Mouse (Mus musculus): ENCODE measurements around the gene Apba2. TPM values are rescaled to one million over a fixed set of nuclear protein-coding genes. Genes with fewer than 3 reads are reported as not detected.

Apba2 gene
- polyA plus RNA-seq, 1 experiment = 188 TPM

DNA sequence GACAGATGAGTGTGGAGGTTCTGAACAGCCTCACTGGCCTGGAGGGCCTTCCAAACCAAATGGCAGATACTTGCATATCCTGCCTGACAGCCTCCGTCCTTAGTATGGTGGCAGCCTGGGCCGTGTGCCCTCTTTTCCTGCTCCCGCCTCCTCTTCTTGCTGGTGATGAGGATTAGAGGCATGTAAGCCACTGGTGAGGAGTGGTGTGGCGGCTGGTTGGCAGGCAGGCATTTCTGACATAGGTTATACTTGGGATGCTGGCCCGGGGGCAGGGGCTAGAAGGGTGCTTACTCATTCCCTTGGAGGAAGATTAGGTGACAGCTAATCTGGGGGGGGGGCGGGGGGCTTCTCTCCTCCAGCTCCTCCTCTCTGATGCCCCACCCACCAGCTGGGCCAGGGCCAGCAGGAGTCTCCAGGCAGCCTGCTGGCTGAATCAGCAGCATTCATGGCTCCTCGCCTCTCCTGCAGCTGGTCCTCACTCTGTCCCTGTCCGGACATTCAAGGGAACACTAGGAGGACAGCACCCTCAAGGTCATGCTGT, 3.3 kb downstream of the Apba2 start:
- Histone ChIP-seq H3K4me3 (ENCODE audit: insufficient read depth, low read length) (peak overlapping the region; percentile 47), H3K4me1 (ENCODE audit: control insufficient read depth, insufficient read depth, low read length) (peaks cover 23% of the 10 kb centered on the region), H3K27ac (ENCODE audit: insufficient read depth, low read length) (peak overlapping the region; percentile 18)
- TF ChIP-seq CTCF (IDR thresholded peaks at IDR 0.05; ENCODE audit: extremely low read depth, insufficient read depth, low read length) = no peak
- peak; percentile 48; the same call in 1 of the 2 replicates for TF ChIP-seq POLR2A (IDR thresholded peaks at IDR 0.05; ENCODE audit: extremely low read depth, insufficient read depth, low read length)

DNA sequence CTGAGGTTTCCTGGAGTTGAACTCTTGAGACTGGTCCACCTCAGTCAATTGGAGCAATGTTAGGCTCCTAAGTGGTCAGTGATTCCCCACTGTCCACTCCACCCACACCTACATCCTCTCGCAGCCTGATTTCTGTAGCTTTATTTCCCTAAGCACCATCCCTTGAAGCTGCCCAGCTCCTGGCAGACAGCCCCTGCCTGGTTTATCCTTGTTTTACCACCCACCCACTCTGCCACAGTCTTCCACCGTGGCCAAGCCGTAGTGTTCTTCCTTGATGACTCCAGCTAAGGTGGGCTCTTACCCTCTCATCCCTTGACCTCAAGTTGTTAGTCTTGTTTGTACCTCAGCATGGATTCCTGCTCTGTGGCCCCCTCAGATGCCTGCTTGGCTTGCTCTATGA, 4.1 kb downstream of the Apba2 start:
- Histone ChIP-seq H3K4me1 (ENCODE audit: control insufficient read depth, insufficient read depth, low read length) (peaks cover 26% of the 10 kb centered on the region), H3K27ac (ENCODE audit: insufficient read depth, low read length) (peak overlapping the region; percentile 38), H3K4me3 (ENCODE audit: insufficient read depth, low read length) (peak overlapping the region; percentile 47; the same call in 1 of the 2 replicates)
- TF ChIP-seq CTCF (IDR thresholded peaks at IDR 0.05; ENCODE audit: extremely low read depth, insufficient read depth, low read length) = no peak
- TF ChIP-seq POLR2A (IDR thresholded peaks at IDR 0.05; ENCODE audit: extremely low read depth, insufficient read depth, low read length) = no peak

DNA sequence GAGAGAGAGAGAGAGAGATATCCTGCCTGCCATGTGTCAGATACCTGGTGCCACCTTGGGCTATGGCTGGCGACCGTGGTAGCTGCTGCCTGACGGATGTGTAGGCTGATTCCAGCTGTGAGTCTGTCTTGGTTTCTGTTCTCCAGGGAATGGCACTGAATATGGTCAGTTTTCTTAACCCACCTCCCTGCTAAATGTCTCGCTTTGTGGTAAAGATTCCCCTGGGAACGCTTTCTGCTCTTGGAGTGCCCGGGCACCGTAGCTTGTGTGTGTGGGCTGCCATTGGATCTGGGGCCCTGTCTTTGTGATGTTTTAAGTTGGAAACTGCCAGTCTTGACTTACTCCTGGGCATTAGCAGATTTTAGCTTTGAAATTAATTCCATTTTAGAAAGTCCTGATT, 7.3 kb downstream of the Apba2 start:
- TF ChIP-seq CTCF (IDR thresholded peaks at IDR 0.05; ENCODE audit: extremely low read depth, insufficient read depth, low read length) (no peak), POLR2A (IDR thresholded peaks at IDR 0.05; ENCODE audit: extremely low read depth, insufficient read depth, low read length) (no peak)
- H3K27ac ChIP-seq (ENCODE audit: insufficient read depth, low read length) = no peak overlapping the region
- peaks cover 34% of the 10 kb centered on the region for H3K4me1 ChIP-seq (ENCODE audit: control insufficient read depth, insufficient read depth, low read length)
- H3K4me3 ChIP-seq (ENCODE audit: insufficient read depth, low read length) = no peak overlapping the region

DNA sequence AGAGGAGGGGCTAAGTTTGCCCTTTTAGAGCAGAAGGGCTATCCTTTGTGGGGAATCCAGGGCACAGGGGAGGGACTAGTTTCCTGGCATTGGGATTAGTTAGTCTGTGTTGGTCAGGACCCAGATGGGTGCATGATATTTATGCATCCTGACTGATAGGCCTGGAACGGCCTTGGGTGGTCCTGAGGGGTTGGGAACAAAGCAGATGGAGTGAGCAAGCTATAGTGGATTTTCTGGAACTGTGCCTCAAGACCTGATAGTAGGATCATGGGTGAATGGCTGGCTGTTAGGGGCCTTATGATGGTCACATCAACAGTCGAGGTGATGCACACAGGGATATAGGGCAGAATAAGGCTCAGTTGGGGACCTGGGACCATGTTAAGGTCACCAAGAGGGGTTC, 8.4 kb downstream of the Apba2 start:
- TF ChIP-seq CTCF (IDR thresholded peaks at IDR 0.05; ENCODE audit: extremely low read depth, insufficient read depth, low read length) = no peak
- TF ChIP-seq POLR2A (IDR thresholded peaks at IDR 0.05; ENCODE audit: extremely low read depth, insufficient read depth, low read length) = no peak
- H3K27ac ChIP-seq (ENCODE audit: insufficient read depth, low read length) = no peak overlapping the region
- H3K4me3 ChIP-seq (ENCODE audit: insufficient read depth, low read length) = no peak overlapping the region
- peaks cover 31% of the 10 kb centered on the region for H3K4me1 ChIP-seq (ENCODE audit: control insufficient read depth, insufficient read depth, low read length)

DNA sequence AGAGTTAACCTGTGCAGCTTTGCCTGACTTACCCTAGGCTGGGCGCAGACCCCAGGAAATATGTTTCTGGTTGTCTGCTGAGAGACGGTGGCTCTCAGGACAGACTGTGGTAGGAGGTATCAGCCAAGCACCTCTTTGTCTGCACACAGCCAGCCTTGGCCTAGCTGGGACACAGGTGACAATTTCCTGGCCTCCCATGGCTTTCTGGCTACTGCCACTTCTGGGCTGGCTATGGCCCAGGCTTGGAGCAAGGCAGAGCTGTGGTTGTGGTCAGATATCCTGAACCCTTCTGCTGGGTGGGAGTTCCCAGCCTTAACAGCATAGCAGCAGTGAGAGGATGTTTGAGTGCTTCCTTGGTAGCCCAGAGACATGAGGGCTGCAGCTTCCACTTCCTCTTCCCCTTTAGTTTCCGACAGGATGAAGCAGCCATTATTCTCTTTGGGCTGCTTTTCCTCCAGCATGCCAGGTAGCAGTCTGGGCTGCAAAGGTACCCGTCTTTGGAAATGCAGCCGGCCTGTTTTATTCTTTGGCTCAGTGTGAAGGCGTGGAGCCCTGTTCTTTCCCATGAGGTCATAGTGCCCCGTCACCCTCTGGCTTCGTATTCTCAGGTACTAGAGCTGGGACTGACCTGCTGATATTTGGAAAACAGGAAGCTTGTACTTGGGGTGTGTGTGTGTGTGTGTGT, 9.2 kb downstream of the Apba2 start:
- Histone ChIP-seq H3K27ac (ENCODE audit: insufficient read depth, low read length) (no peak overlapping the region), H3K4me1 (ENCODE audit: control insufficient read depth, insufficient read depth, low read length) (peaks cover 30% of the 10 kb centered on the region), H3K4me3 (ENCODE audit: insufficient read depth, low read length) (no peak overlapping the region)
- no peak for TF ChIP-seq POLR2A (IDR thresholded peaks at IDR 0.05; ENCODE audit: extremely low read depth, insufficient read depth, low read length)
- TF ChIP-seq CTCF (IDR thresholded peaks at IDR 0.05; ENCODE audit: extremely low read depth, insufficient read depth, low read length) = no peak

DNA sequence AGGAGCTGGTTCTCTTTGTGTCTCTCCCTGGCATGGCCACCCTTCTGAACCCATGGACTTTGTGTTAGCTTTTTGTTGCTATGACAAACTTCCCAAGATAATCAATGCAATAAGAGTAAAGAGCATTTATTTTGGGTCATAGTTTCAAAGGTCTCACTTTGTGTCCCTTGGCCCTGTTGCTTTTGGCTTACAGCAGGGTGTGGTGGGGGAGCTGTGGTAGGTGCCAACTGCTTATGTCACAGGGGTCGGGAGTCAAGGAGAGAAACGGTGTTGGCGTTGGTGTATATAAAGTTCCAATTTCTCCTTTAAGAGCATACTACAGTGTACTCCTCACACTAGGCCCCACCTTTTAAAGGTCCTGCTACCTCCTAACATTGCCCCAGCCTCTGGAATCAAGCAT, 12.1 kb downstream of the Apba2 start:
- Histone ChIP-seq H3K4me1 (ENCODE audit: control insufficient read depth, insufficient read depth, low read length) (peaks cover 19% of the 10 kb centered on the region), H3K27ac (ENCODE audit: insufficient read depth, low read length) (no peak overlapping the region)
- TF ChIP-seq POLR2A (IDR thresholded peaks at IDR 0.05; ENCODE audit: extremely low read depth, insufficient read depth, low read length) (no peak), CTCF (IDR thresholded peaks at IDR 0.05; ENCODE audit: extremely low read depth, insufficient read depth, low read length) (no peak)

DNA sequence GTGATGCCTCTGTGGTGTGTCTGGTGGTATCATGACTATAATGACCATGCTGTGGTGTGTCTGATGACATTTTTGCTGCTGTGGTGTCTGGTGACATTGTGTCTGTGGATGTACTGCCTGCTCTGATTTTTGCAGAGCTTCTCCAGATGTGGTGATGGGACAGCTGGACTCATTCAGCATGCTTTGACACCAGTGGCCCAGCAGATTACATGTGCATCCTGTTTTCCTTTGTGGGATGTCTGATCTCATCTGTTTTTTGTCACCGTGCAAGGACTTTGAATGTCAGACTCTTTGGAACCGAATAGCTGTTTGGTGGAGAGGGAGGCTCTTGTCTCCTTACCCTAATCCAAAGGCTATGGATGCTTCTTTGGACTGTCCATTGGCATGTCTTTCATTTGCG, 13.8 kb downstream of the Apba2 start:
- no peak for TF ChIP-seq POLR2A (IDR thresholded peaks at IDR 0.05; ENCODE audit: extremely low read depth, insufficient read depth, low read length)
- TF ChIP-seq CTCF (IDR thresholded peaks at IDR 0.05; ENCODE audit: extremely low read depth, insufficient read depth, low read length) = no peak
- H3K4me3 ChIP-seq (ENCODE audit: insufficient read depth, low read length) = no peak overlapping the region
- H3K27ac ChIP-seq (ENCODE audit: insufficient read depth, low read length) = no peak overlapping the region
- H3K4me1 ChIP-seq (ENCODE audit: control insufficient read depth, insufficient read depth, low read length) = peaks cover 21% of the 10 kb centered on the region

More for the DNA sequence above, 12.1 kb downstream of the Apba2 start:
- H3K4me3 ChIP-seq (ENCODE audit: insufficient read depth, low read length) = no peak overlapping the region

DNA sequence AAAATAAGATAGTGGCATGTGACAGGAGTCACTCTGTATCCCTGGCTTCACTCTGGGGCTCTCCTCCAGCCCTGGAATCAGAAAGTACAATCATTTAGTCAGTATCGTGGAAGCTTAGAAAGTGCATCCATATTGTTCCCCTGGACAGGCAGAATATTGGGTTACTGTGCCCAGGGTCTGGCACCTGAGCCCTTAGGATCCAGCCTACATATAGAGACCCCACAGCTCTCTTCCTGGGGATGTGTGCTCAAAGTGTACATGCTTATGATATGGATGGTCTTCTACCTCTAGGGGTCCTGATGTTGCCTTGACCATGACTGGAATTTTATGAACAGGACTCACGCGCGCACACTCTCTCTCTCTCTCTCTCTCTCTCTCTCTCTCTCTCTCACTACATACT, 14.4 kb downstream of the Apba2 start:
- TF ChIP-seq POLR2A (IDR thresholded peaks at IDR 0.05; ENCODE audit: extremely low read depth, insufficient read depth, low read length) (no peak), CTCF (IDR thresholded peaks at IDR 0.05; ENCODE audit: extremely low read depth, insufficient read depth, low read length) (no peak)
- Histone ChIP-seq H3K27ac (ENCODE audit: insufficient read depth, low read length) (no peak overlapping the region), H3K4me3 (ENCODE audit: insufficient read depth, low read length) (no peak overlapping the region), H3K4me1 (ENCODE audit: control insufficient read depth, insufficient read depth, low read length) (peaks cover 20% of the 10 kb centered on the region)

DNA sequence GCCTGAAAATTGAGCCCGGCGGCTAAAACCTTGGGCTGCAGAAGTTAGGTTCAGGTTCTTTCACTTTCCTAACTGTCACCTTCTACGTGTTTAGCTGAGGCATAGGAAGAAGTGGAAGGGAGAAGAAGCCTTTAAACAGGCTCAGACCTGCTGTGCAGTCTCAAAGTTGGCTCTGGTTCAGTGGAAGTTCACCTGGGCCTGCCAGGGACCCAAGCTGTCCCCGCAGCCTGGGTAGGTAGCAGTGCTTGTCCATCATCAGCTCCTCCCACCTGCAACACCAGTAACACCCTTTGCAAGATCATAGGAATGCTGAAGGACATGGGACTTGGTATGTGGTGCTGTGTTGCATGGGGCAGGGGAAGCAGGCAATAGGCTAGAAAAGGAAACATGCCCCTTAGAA, 17.6 kb downstream of the Apba2 start:
- Histone ChIP-seq H3K4me3 (ENCODE audit: insufficient read depth, low read length) (no peak overlapping the region), H3K27ac (ENCODE audit: insufficient read depth, low read length) (no peak overlapping the region), H3K4me1 (ENCODE audit: control insufficient read depth, insufficient read depth, low read length) (peaks cover 19% of the 10 kb centered on the region)
- TF ChIP-seq CTCF (IDR thresholded peaks at IDR 0.05; ENCODE audit: extremely low read depth, insufficient read depth, low read length) (no peak), POLR2A (IDR thresholded peaks at IDR 0.05; ENCODE audit: extremely low read depth, insufficient read depth, low read length) (no peak)

DNA sequence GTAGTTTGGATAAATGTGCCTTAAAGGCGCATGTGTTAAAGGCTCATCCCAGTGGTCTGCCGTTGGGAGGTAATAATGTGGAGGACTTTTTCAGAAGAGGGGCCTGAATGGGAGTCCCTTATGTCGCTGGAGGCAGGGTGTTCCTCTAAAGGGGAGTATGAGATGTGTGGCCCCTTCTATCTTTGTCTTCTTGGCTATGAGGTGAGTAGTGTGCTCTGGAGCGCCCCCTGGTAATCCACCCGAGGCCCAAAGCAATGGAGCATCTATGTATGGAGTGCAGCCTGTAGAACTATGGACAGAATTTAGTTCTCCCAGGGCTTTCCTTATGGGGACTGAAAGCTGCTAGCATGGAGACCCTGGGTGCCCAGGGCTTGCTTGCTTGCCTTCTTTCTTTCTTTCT, 18.0 kb downstream of the Apba2 start:
- no peak for TF ChIP-seq POLR2A (IDR thresholded peaks at IDR 0.05; ENCODE audit: extremely low read depth, insufficient read depth, low read length)
- TF ChIP-seq CTCF (IDR thresholded peaks at IDR 0.05; ENCODE audit: extremely low read depth, insufficient read depth, low read length) = no peak
- H3K4me1 ChIP-seq (ENCODE audit: control insufficient read depth, insufficient read depth, low read length) = peaks cover 19% of the 10 kb centered on the region
- H3K27ac ChIP-seq (ENCODE audit: insufficient read depth, low read length) = no peak overlapping the region
- no peak overlapping the region for H3K4me3 ChIP-seq (ENCODE audit: insufficient read depth, low read length)
